ENCODE assay signal across 14 mouse cellular contexts in the genomic region with DNA sequence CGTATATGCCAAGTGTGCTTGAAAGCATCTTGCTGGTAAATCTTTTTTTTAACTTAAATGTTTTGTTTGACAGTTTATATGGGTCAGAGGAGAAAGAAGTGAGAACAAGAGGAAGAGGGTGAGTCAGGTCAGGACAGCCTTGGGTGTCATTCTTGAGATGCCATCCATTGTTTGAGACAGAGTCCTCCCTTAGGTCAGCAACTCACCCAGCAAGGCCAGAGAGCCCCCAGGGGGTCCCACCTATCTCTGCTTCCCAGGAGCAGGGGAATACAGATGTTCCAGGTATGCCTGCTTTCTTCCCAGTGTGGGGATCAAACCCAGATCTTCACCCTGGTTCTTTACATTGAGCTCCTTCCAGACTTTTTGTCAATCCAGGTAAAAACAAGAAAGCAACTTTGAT.
"Had no signal": no experiment of that assay in that cellular context is flagged by ENCODE, and none has a peak within 500 bp of the region (broad histone marks: within the 10 kb centered on the region; RNA-seq: fewer than 3 reads in every experiment).

No protein-coding gene starts in this region.

- DNase-seq: lung, adult 18-20 months; lung, postnatal 10 days; lung, postnatal 4 days; right cerebral cortex, postnatal 14 days; thymus, adult 2 months; thymus, postnatal 25 days; thymus, postnatal 4 days had no signal

- H3K9ac ChIP-seq: liver, embryonic 14.5 days; lung, embryonic 14.5 days; midbrain, embryonic 13.5 days; midbrain, embryonic 15.5 days; neural tube, embryonic 12.5 days; stomach, embryonic 15.5 days had no signal

- H3K27ac ChIP-seq: liver, embryonic 14.5 days; midbrain, embryonic 13.5 days; midbrain, embryonic 15.5 days; neural tube, embryonic 12.5 days; stomach, embryonic 15.5 days; stomach, postnatal 0 days had no signal

- H3K36me3 ChIP-seq: midbrain, embryonic 13.5 days; midbrain, embryonic 15.5 days; neural tube, embryonic 12.5 days; stomach, embryonic 15.5 days had no signal

- ATAC-seq: midbrain, embryonic 13.5 days; midbrain, embryonic 15.5 days had no signal

- H3K4me3 ChIP-seq: midbrain, embryonic 13.5 days; midbrain, embryonic 15.5 days; neural tube, embryonic 12.5 days; stomach, embryonic 15.5 days had no signal

- H3K4me1 ChIP-seq: stomach, embryonic 15.5 days had no signal

- H3K27me3 ChIP-seq: midbrain, embryonic 13.5 days; midbrain, embryonic 15.5 days; neural tube, embryonic 12.5 days; stomach, embryonic 15.5 days had no signal

- H3K9me3 ChIP-seq: midbrain, embryonic 13.5 days; midbrain, embryonic 15.5 days; neural tube, embryonic 12.5 days; stomach, embryonic 15.5 days had no signal
